Mouse (Mus musculus): ENCODE results near the gene Apeh. TPM values are rescaled to one million over a fixed set of nuclear protein-coding genes. Genes with fewer than 3 reads are reported as not detected.

Apeh gene
- polyA plus RNA-seq, 1 experiment from 2014 or later = 35.4 TPM

DNA sequence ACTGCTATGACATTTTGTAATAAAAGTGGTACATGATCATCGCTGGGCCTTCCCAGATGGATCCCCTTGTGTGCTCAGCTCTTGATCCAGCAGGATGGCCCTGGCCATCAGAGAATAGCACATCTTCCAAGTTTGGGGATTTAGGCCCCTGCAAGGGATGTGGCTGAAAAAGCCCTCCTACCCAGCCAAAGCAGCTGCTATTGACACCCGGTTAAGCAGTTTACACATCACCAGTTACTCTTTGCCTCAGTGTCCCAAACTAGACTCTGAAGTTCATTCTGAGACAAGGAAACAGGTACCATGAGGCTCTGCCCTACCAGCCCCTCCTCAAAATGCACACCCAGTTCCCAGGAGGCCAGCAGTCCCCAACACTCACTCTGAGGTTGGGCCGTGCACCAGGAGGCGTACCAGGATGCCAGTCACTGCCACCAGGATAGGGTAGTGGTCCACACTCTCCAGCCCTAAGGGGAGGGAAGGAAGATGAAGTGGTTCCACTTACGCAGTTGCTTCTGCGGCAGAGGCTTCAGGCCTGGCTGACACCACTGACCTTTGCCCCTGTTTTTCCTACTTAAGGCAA is 38.7 kb downstream of the Apeh start:
- no peak overlapping the region for H3K4me2 ChIP-seq (replicated peaks; ENCODE audit: low read depth)
- no peaks in the 10 kb centered on the region for H3K9me3 ChIP-seq (ENCODE audit: control insufficient read depth, low read length)
- no peak overlapping the region for H3K27ac ChIP-seq (replicated peaks)
- no peak for TF ChIP-seq EP300 (optimal IDR thresholded peaks at IDR 0.05)
- TF ChIP-seq CTCF (IDR thresholded peaks at IDR 0.05; ENCODE audit: low read depth) = no peak
- WGBS = 85% methylated on average over 6 of the region's 6 CpGs
- DNase-seq (ENCODE audit: low spot score) (no peak), ATAC-seq (ENCODE audit: low FRiP score, low TSS enrichment) (no peak)
- no peak overlapping the region for H3K4me3 ChIP-seq (ENCODE audit: low read depth, low read length)
- H3K27me3 ChIP-seq (ENCODE audit: control insufficient read depth, insufficient read depth, low read length) = no peaks in the 10 kb centered on the region
- H3K36me3 ChIP-seq (ENCODE audit: control insufficient read depth, insufficient read depth, low read length) = peaks cover 21% of the 10 kb centered on the region; the same call in 1 of the 2 replicates
- H3K4me1 ChIP-seq (replicated peaks; ENCODE audit: control insufficient read depth, insufficient read depth) = 0 out of 2 replicates have a peak, but pooled peaks cover 4% of the 10 kb centered on the region
- no peak overlapping the region for H3K9ac ChIP-seq (ENCODE audit: low read length)

DNA sequence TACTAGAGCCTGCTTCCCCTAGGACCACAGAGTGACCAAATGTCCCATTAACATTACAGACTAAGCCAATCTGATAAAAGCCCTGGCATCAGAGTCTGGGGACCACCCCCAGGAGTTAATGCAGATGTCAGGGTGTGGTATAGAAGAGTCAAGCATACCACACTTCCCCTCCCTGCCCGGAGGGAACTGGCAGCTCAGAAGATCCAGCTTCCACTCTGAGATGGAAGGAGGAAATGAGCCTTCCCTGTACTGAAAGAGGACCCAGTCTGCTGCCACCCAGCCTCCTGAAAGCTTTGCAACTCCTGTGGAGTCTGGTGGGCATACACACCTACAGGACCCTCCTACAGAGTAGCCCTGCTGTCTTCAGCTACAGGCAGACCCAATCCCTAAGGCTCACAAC is 39.3 kb downstream of the Apeh start:
- H3K9me3 ChIP-seq (ENCODE audit: control insufficient read depth, low read length) = no peaks in the 10 kb centered on the region
- H3K9ac ChIP-seq (ENCODE audit: low read length) = no peak overlapping the region
- no peaks in the 10 kb centered on the region for H3K27me3 ChIP-seq (ENCODE audit: control insufficient read depth, insufficient read depth, low read length)
- 0 out of 2 replicates have a peak, but pooled peaks cover 4% of the 10 kb centered on the region for H3K4me1 ChIP-seq (replicated peaks; ENCODE audit: control insufficient read depth, insufficient read depth)
- no peak overlapping the region for H3K4me3 ChIP-seq (ENCODE audit: low read depth, low read length)
- 77% methylated on average over 1 of the region's 1 CpGs for WGBS
- DNase-seq (ENCODE audit: low spot score) (no peak), ATAC-seq (ENCODE audit: low FRiP score, low TSS enrichment) (no peak)
- H3K36me3 ChIP-seq (ENCODE audit: control insufficient read depth, insufficient read depth, low read length) = peaks cover 21% of the 10 kb centered on the region; the same call in 1 of the 2 replicates
- H3K4me2 ChIP-seq (replicated peaks; ENCODE audit: low read depth) = no peak overlapping the region
- no peak for TF ChIP-seq EP300 (optimal IDR thresholded peaks at IDR 0.05)
- no peak for TF ChIP-seq CTCF (IDR thresholded peaks at IDR 0.05; ENCODE audit: low read depth)
- no peak overlapping the region for H3K27ac ChIP-seq (replicated peaks)

DNA sequence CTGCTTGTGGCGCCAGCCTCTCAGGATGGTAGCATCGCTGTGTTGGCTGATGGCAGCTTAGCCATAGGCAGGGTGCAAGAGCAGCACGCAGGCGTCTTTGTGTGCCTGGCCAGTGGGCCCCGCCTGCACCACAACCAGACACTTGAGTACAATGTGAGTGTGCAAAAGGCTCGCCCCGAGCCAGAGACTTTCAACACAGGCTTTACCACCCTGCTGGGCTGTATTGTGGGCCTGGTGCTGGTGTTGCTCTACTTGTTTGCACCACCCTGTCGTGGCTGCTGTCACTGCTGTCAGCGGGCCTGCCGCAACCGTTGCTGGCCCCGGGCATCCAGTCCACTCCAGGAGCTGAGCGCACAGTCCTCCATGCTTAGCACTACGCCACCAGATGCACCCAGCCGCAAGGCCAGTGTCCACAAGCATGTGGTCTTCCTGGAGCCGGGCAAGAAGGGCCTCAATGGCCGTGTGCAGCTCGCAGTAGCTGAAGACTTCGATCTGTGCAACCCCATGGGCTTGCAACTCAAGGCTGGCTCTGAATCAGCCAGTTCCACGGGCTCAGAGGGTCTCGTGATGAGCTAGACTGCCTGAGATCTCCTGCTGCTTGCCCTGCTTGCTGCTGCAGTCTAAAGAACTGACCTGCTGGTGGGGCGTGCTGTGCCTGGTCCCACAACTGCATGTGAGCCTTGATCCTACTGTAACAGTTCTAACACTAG is 39.9 kb downstream of the Apeh start:
- no peak overlapping the region for H3K9ac ChIP-seq (ENCODE audit: low read length)
- 0 out of 2 replicates have a peak, but pooled peaks cover 4% of the 10 kb centered on the region for H3K4me1 ChIP-seq (replicated peaks; ENCODE audit: control insufficient read depth, insufficient read depth)
- ATAC-seq (ENCODE audit: low FRiP score, low TSS enrichment) (no peak), DNase-seq (ENCODE audit: low spot score) (no peak)
- peak overlapping the region; percentile 56; the same call in 1 of the 2 replicates for H3K27ac ChIP-seq (replicated peaks)
- 85% methylated on average over 22 of the region's 22 CpGs for WGBS
- H3K4me2 ChIP-seq (replicated peaks; ENCODE audit: low read depth) = no peak overlapping the region
- H3K36me3 ChIP-seq (ENCODE audit: control insufficient read depth, insufficient read depth, low read length) = peaks cover 20% of the 10 kb centered on the region; the same call in 1 of the 2 replicates
- no peaks in the 10 kb centered on the region for H3K9me3 ChIP-seq (ENCODE audit: control insufficient read depth, low read length)
- H3K27me3 ChIP-seq (ENCODE audit: control insufficient read depth, insufficient read depth, low read length) = no peaks in the 10 kb centered on the region
- TF ChIP-seq EP300 (optimal IDR thresholded peaks at IDR 0.05) = no peak
- TF ChIP-seq CTCF (IDR thresholded peaks at IDR 0.05; ENCODE audit: low read depth) = no peak
- no peak overlapping the region for H3K4me3 ChIP-seq (ENCODE audit: low read depth, low read length)

DNA sequence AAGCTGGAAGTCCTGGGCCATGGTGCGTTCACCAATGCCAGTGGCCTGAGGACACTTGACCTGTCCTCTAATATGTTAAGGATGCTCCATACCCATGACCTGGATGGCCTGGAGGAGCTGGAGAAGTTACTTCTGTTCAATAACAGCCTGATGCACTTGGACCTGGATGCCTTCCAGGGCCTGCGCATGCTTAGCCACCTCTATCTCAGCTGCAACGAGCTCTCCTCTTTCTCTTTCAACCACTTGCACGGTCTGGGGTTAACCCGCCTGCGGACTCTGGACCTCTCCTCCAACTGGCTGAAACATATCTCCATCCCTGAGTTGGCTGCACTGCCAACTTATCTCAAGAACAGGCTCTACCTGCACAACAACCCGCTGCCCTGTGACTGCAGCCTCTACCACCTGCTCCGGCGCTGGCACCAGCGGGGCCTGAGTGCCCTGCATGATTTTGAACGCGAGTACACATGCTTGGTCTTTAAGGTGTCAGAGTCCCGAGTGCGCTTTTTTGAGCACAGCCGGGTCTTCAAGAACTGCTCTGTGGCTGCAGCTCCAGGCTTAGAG is 40.7 kb downstream of the Apeh start:
- Histone ChIP-seq H3K4me1 (replicated peaks; ENCODE audit: control insufficient read depth, insufficient read depth) (0 out of 2 replicates have a peak, but pooled peaks cover 4% of the 10 kb centered on the region), H3K4me2 (replicated peaks; ENCODE audit: low read depth) (peak overlapping the region; percentile 50; the same call in 1 of the 2 replicates), H3K27ac (replicated peaks) (peak overlapping the region; percentile 74)

DNA sequence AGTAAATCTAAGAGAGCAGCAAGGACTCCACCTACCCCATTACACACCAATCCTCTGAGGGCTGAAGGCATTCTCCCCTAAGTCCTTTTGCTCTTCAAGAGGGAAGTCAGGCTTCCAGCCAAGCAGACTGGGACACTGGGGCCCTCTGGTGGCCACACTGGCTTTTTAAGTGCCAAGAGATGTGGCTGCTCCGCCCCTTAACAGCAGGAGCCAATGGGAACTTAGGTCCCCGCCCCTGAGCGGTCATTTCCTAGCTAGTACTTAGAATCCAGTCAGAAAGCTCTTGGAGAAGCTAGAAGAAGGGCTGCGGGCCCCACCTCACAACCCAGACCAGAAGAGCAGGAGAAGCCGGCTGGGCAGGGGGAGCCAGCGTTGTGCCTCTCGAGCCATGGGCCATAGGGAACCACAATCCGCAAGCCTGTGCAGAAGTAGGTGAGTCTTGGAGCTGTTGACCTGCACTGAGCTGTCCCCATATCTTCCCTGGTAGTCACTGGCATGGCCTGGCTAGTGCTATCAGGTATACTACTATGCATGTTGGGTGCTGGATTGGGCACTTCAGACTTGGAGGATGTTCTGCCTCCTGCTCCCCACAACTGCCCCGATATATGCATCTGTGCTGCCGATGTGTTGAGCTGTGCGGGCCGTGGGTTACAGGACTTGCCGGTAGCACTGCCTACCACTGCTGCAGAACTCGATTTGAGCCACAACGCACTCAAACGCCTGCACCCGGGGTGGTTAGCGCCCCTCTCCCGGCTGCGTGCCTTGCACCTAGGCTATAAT is 41.3 kb downstream of the Apeh start, which contains the start of gene Amigo3:
Gene Amigo3 (plus strand): TSS at position 275 of the 780 bp plus-strand sequence.
- Histone ChIP-seq H3K9ac (ENCODE audit: low read length) (0 out of 2 replicates have a peak within 1 kb of the TSS, but pooled peaks have one; percentile 38), H3K36me3 (ENCODE audit: control insufficient read depth, insufficient read depth, low read length) (peaks cover 13% of the 10 kb centered on the region; the same call in 1 of the 2 replicates), H3K4me1 (replicated peaks; ENCODE audit: control insufficient read depth, insufficient read depth) (0 out of 2 replicates have a peak, but pooled peaks cover 4% of the 10 kb centered on the region), H3K27ac (replicated peaks) (peak within 1 kb of the TSS; percentile 74), H3K9me3 (ENCODE audit: control insufficient read depth, low read length) (no peaks in the 10 kb centered on the region), H3K4me2 (replicated peaks; ENCODE audit: low read depth) (peak within 1 kb of the TSS; percentile 50), H3K27me3 (ENCODE audit: control insufficient read depth, insufficient read depth, low read length) (no peaks in the 10 kb centered on the region), H3K4me3 (ENCODE audit: low read depth, low read length) (peak within 1 kb of the TSS; percentile 10; the same call in 1 of the 2 replicates)
- peak; percentile 98 for DNase-seq (ENCODE audit: low spot score)
- ATAC-seq (ENCODE audit: low FRiP score, low TSS enrichment) = peak; percentile 55
- WGBS = 52% methylated on average over 20 of the region's 20 CpGs
- TF ChIP-seq EP300 (optimal IDR thresholded peaks at IDR 0.05) (no peak), CTCF (IDR thresholded peaks at IDR 0.05; ENCODE audit: low read depth) (peak; percentile 99)

More for the DNA sequence above, 40.7 kb downstream of the Apeh start:
- Histone ChIP-seq H3K36me3 (ENCODE audit: control insufficient read depth, insufficient read depth, low read length) (peaks cover 14% of the 10 kb centered on the region; the same call in 1 of the 2 replicates), H3K9ac (ENCODE audit: low read length) (0 out of 2 replicates have a peak overlapping the region, but pooled peaks have one; percentile 38), H3K9me3 (ENCODE audit: control insufficient read depth, low read length) (no peaks in the 10 kb centered on the region), H3K4me3 (ENCODE audit: low read depth, low read length) (no peak overlapping the region), H3K27me3 (ENCODE audit: control insufficient read depth, insufficient read depth, low read length) (no peaks in the 10 kb centered on the region)
- no peak for TF ChIP-seq EP300 (optimal IDR thresholded peaks at IDR 0.05)
- no peak for TF ChIP-seq CTCF (IDR thresholded peaks at IDR 0.05; ENCODE audit: low read depth)
- ATAC-seq (ENCODE audit: low FRiP score, low TSS enrichment) (peak; percentile 4; the same call in 1 of the 2 replicates), DNase-seq (ENCODE audit: low spot score) (peak; percentile 75)
- WGBS = 72% methylated on average over 15 of the region's 15 CpGs

Data from stomach, postnatal 0 days (tissue).